ENCODE assay signal across 9 mouse cellular contexts in genomic region chr7:67463565-67463964, GRCm38 (mm10).
DNase-seq lines count a peak whose midpoint lies in the region; ATAC-seq lines count a peak whose summit lies in the region.
"Had no signal": no experiment of that assay in that cellular context is flagged by ENCODE, and none has a peak within 500 bp of the region (broad histone marks: within the 10 kb centered on the region; RNA-seq: fewer than 3 reads in every experiment).

No protein-coding gene starts in this region.

- H3K27me3 ChIP-seq in hindbrain, embryonic 13.5 days, result peaks cover 6% of the 10 kb centered on the region; the same call in 1 of the 2 replicates
- no peaks in the 10 kb centered on the region for H3K27me3 ChIP-seq in lung, embryonic 15.5 days

- ATAC-seq in hindbrain, embryonic 13.5 days (ENCODE audit: low FRiP score), result 0 out of 2 replicates have a peak, but pooled peaks have one; percentile 56
- ATAC-seq in lung, embryonic 15.5 days (ENCODE audit: borderline replicate concordance, extremely low read depth, low FRiP score, low TSS enrichment), result peak; percentile 57

- H3K27ac ChIP-seq in hindbrain, embryonic 13.5 days, result no peak overlapping the region
- peak overlapping the region; percentile 89 for H3K27ac ChIP-seq in lung, embryonic 15.5 days

- no peak overlapping the region for H3K9ac ChIP-seq in hindbrain, embryonic 13.5 days
- no peak overlapping the region for H3K9ac ChIP-seq in lung, embryonic 15.5 days

- H3K4me1 ChIP-seq in hindbrain, embryonic 13.5 days (replicated peaks), result peaks cover 32% of the 10 kb centered on the region
- peaks cover 45% of the 10 kb centered on the region for H3K4me1 ChIP-seq in lung, embryonic 15.5 days

- no peak overlapping the region for H3K4me3 ChIP-seq in hindbrain, embryonic 13.5 days
- no peak overlapping the region for H3K4me3 ChIP-seq in lung, embryonic 15.5 days
- H3K4me3 ChIP-seq: myocyte had no signal

- no peaks in the 10 kb centered on the region for H3K36me3 ChIP-seq in hindbrain, embryonic 13.5 days
- H3K36me3 ChIP-seq in lung, embryonic 15.5 days, result no peaks in the 10 kb centered on the region

- no peaks in the 10 kb centered on the region for H3K9me3 ChIP-seq in hindbrain, embryonic 13.5 days
- H3K9me3 ChIP-seq in lung, embryonic 15.5 days, result no peaks in the 10 kb centered on the region

- no peak overlapping the region for H3K4me2 ChIP-seq in hindbrain, embryonic 13.5 days
- H3K4me2 ChIP-seq in lung, embryonic 15.5 days, result no peak overlapping the region

- peak; percentile 79 for DNase-seq in adrenal gland, adult 2 months
- no peak for DNase-seq in adrenal gland, adult 18-20 months (ENCODE audit: low spot score in 2 of 2)
- peak; percentile 55 for DNase-seq in embryo, embryonic 11 days
- DNase-seq in retina, postnatal 1 day, result peak; percentile 74
- no peak for DNase-seq in frontal cortex, adult 2 months (ENCODE audit: extremely low spot score in 1 of 2, low spot score in 1 of 2)
- DNase-seq in urinary bladder, postnatal 4 days (ENCODE audit: low spot score in 2 of 2), result no peak

- 13% methylated on average over 7 of the region's 7 CpGs for WGBS in hindbrain, embryonic 13.5 days
- 18% methylated on average over 7 of the region's 7 CpGs for WGBS in lung, embryonic 15.5 days

Comparison
In these comparisons a context has a peak if more than half of its experiments do, and no peak if none do; other contexts are left out.
1. DNase-seq: peak in adrenal gland, adult 2 months (single experiment), embryo, embryonic 11 days (single experiment) and retina, postnatal 1 day (single experiment); none in adrenal gland, adult 18-20 months (0 of 2), frontal cortex, adult 2 months (0 of 2) and urinary bladder, postnatal 4 days (0 of 2).